Mouse (Mus musculus) neutrophil, adult 65 days (primary cell): ENCODE measurements around the gene Prr13. TPM values are rescaled to one million over a fixed set of nuclear protein-coding genes. Genes with fewer than 3 reads are reported as not detected.

ENCODE experiments used
- total RNA-seq: library from RNA; stranded (reverse); gene quantifications from 2 replicates; pipeline ENCODE4 v1.2.4, GENCODE M21; 2023

Gene Prr13
- total RNA-seq: 422 and 441 TPM in 2 replicates

DNA sequence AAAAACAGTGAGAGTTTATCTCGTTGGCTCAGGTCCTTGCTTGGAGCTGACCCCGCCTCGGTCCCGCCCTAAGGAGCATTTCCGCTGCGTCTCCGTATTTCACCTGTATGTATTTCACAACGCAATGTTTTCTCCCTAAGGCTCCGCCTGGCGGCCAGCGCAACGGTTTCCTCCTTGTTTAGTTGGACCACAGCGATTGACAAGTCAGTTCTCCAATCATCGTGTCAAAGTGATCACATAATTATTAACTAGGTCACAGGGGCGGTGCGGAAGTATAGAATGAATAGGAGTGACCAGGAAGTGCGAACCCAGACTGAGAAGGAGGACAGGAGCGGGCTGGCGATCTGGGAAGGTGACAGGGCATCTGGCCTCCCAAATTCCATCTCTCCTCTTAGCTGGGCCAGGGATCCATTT is at the start of gene Prr13:
Prr13 (plus strand) TSS at position 125 of the 414 bp plus-strand sequence.

DNA sequence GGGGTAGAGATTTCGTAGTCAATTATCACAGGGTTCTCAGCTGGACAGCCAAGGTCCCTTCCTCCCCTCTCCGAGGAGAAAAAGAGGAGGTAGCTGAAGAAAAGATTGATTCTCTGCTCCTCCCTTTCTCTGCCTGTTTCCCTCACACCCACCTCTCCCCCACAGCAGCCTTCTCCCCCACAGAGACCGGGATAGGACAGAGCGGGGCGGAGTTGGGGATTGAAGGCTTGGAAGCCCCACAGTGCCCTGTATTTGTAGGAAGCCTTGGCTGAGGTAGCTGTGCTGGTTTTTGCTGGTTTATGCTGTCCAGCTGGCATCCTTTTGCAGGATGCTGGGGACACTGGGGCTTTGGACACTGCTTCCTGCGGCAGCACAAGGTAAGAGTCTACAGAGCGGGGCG is 13.7 kb upstream of the Prr13 start, which contains the start of gene Amhr2:
Amhr2 (plus strand) TSS at position 222 of the 400 bp plus-strand sequence.

DNA sequence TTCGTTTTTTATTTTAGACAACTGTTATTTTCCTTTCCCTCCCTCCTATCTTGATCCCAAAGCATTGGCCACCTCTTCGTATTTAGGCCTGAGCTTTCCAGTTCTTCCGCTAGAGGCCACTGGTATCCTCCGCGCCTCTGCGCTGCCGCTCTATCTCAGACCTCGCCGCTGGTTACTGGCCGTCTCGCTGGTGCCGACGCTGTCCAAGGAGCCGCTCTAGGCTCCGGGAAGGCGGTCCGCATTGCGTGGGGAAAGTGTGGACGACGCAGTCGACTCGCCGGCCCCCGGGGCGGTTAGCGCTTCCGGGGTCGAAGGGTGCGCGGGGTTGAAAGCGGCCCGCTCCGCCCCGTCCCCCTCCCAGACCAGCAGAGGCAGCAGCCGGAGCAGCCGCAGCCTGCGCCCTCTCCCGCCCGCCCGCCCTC is 11.4 kb downstream of the Prr13 start, which contains the start of gene Pcbp2:
Pcbp2 (plus strand) TSS at position 357 of the 422 bp plus-strand sequence.

DNA sequence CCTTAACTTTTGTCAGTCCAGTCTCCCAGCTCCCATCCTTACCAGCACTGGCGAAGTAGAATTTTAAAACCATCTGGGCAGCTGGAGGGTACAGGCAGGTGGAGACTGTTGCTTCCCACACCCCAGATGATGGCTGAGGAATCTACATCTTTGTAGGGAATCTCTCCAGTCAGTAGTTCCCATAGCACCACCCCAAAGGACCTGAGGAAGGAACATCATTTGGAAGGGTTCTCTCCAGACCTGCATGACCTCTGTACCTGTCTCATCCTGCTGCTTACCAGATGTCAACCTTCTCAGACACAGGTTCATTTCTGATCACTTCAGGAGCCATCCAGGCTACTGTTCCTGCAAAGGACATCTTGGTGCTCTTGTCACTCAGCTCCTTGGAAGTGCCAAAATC is 44.6 kb downstream of the Prr13 start, which contains the start of gene Gm10337:
Gm10337 (plus strand) TSS at position 276 of the 400 bp plus-strand sequence.

Other genes with a start within 250 kb of the Prr13 start
- gene Itgb7, start 227.1 kb upstream of the Prr13 start, total RNA-seq: 198 and 201 TPM in 2 replicates
- 32.5 and 34.1 TPM in 2 replicates for gene Rarg, start 201.5 kb upstream of the Prr13 start, total RNA-seq
- gene Gm9918, start 188.5 kb upstream of the Prr13 start, total RNA-seq: not detected in 2 replicates
- gene Mfsd5, start 179.6 kb upstream of the Prr13 start, total RNA-seq: 31.4 and 34.2 TPM in 2 replicates
- 31.1 and 43.9 TPM in 2 replicates for gene Espl1, start 162.8 kb upstream of the Prr13 start, total RNA-seq
- gene Pfdn5, start 132.9 kb upstream of the Prr13 start, total RNA-seq: 259 and 280 TPM in 2 replicates
- 31.4 and 36.0 TPM in 2 replicates for gene Myg1, start 127.3 kb upstream of the Prr13 start, total RNA-seq
- gene Aaas, start 108.3 kb upstream of the Prr13 start, total RNA-seq: 16.5 and 25.4 TPM in 2 replicates
- gene Sp7, start 91.8 kb upstream of the Prr13 start, total RNA-seq: 0.27 TPM in 1 of 2 replicates, not detected in the other
- 125 and 138 TPM in 2 replicates for gene Sp1, start 52.9 kb upstream of the Prr13 start, total RNA-seq
- gene Amhr2, start 13.7 kb upstream of the Prr13 start, total RNA-seq: 0.48 TPM in 1 of 2 replicates, not detected in the other
- gene Pcbp2, start 11.5 kb downstream of the Prr13 start, total RNA-seq: 501 and 530 TPM in 2 replicates
- gene Gm10337, start 44.7 kb downstream of the Prr13 start, total RNA-seq: 11.3 TPM in 1 of 2 replicates, not detected in the other
- gene Map3k12, start 58.0 kb downstream of the Prr13 start, total RNA-seq: 0.22 and 0.23 TPM in 2 replicates
- 12.6 and 21.3 TPM in 2 replicates for gene Tarbp2, start 59.2 kb downstream of the Prr13 start, total RNA-seq
- gene Npff, start 65.9 kb downstream of the Prr13 start, total RNA-seq: 3.7 and 6.9 TPM in 2 replicates
- 3.2 TPM in 1 of 2 replicates, not detected in the other for gene Gm28047, start 166.0 kb downstream of the Prr13 start, total RNA-seq
- gene Atf7, start 166.4 kb downstream of the Prr13 start, total RNA-seq: 54.5 and 64.2 TPM in 2 replicates
- 1.8 and 2.9 TPM in 2 replicates for gene Atp5g2, start 213.3 kb downstream of the Prr13 start, total RNA-seq